Mouse (Mus musculus) heart, postnatal 0 days (tissue): Measurements from ENCODE around the gene Six1. TPM values are rescaled to one million over a fixed set of nuclear protein-coding genes. Genes with fewer than 3 reads are reported as not detected.
"Not testable (repeated sequence)": the region's sequence is repeated elsewhere in the genome, so short reads cannot be mapped to it uniquely, and the experiment has no call there.

Experiments used
- ATAC-seq: fragments of 200-750 bp; cut with Nextera tagmentation; 2 replicates; pipeline ENCODE4 v1.8.0; 2017; ENCODE audit warnings: low read depth, moderate number of reproducible peaks, moderate library complexity; ENCODE audit not compliant: insufficient read depth
- DNase-seq: peaks from one replicate; pipeline ENCODE4 v3.0.0-alpha.2; 2016; ENCODE audit warnings: low spot score
- H3K27ac ChIP-seq: fragments of 300-500 bp; sonication (generic); 2 replicates; pipeline ENCODE4 v1.5.1; 2014; ENCODE audit warnings: low read depth, mild to moderate bottlenecking
- H3K27me3 ChIP-seq: fragments of 300-500 bp; sonication (generic); 2 replicates; pipeline ENCODE4 v1.6.1; 2014; ENCODE audit warnings: low read length, mixed read lengths; ENCODE audit not compliant: control insufficient read depth, insufficient read depth
- H3K36me3 ChIP-seq: fragments of 300-500 bp; sonication (generic); replicated peaks from 2 replicates; pipeline ENCODE4 v1.6.1; 2014; ENCODE audit warnings: low read length, mixed read lengths; ENCODE audit not compliant: control insufficient read depth, insufficient read depth
- H3K4me1 ChIP-seq: fragments of 300-500 bp; sonication (generic); 2 replicates; pipeline ENCODE4 v1.6.1; 2014; ENCODE audit warnings: antibody characterized with exemption; ENCODE audit not compliant: control insufficient read depth, insufficient read depth
- H3K4me2 ChIP-seq: fragments of 300-500 bp; sonication (generic); 2 replicates; pipeline ENCODE4 v1.6.1; 2014; ENCODE audit warnings: low read depth, mild to moderate bottlenecking, low read length, moderate library complexity
- H3K4me3 ChIP-seq: fragments of 300-500 bp; sonication (generic); 2 replicates; pipeline ENCODE4 v1.5.1; 2014; ENCODE audit warnings: low read depth, low read length
- H3K9ac ChIP-seq: fragments of 300-500 bp; sonication (generic); replicated peaks from 2 replicates; pipeline ENCODE4 v1.6.1; 2014; ENCODE audit warnings: low read depth, low read length, mixed read lengths
- H3K9me3 ChIP-seq: fragments of 300-500 bp; sonication (generic); replicated peaks from 2 replicates; pipeline ENCODE4 v1.6.1; 2016; ENCODE audit warnings: low read length; ENCODE audit not compliant: control insufficient read depth
- CTCF ChIP-seq: IDR thresholded peaks from 2 replicates; pipeline ENCODE4 v1.5.1; 2016; ENCODE audit warnings: antibody characterized with exemption, control low read depth, low read depth
- EP300 ChIP-seq: IDR thresholded peaks from 2 replicates; pipeline ENCODE4 v1.6.1; 2016; ENCODE audit warnings: antibody characterized with exemption, low read depth
- WGBS: fragments of 180-500 bp; shearing (Covaris S2); extraction: QIAGEN DNeasy Blood & Tissue Kit; methylation state at CpG from one replicate; pipeline ENCODE4 v1.1.7; 2014; 5-methylcytosine and 5-hydroxymethylcytosine counted together
- polyA plus RNA-seq: library from polyadenylated mRNA; unstranded; fragments of >200 nt; fragmentation: Nextera tagmentation; extraction: Ambion mirVana; gene quantifications from 2 replicates; pipeline ENCODE4 v1.2.1, GENCODE M21; 2015
- total RNA-seq: library from RNA; depleted of rRNA; stranded (reverse); fragments of >200 nt; gene quantifications from 2 replicates; pipeline ENCODE4 v1.2.3, GENCODE M21; 2014; ENCODE audit warnings: low replicate concordance

The Six1 gene
- total and polyA plus RNA-seq, 2 experiments from 2014 or later = 0.38 TPM; not detected in 1

DNA sequence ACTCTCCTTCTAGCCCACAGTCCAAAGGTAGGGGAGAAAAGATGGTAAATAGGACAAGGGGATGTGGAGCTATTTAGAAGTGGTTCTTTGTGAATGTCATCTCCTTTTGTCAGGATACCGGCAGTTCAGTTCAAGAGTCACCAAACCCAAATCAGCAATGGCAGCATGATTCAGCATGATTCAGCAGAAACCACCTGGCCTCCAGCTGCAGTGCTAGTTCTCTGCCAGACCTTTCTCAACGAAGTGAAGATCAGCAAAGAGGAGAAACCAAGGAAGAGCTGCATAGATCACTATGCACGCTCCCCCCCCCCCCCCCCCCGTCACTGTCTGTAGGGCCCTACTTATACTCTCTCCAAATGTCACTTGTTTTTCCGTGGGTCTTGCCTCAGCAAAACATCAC lies 35.2 kb upstream of the Six1 start:
- no peak for ATAC-seq
- TF ChIP-seq CTCF (no peak), EP300 (no peak)
- WGBS = 55% methylated on average over 5 of the region's 5 CpGs
- Histone ChIP-seq H3K36me3 (no peaks in the 10 kb centered on the region), H3K4me1 (no peaks in the 10 kb centered on the region), H3K4me2 (no peak overlapping the region), H3K27me3 (no peaks in the 10 kb centered on the region), H3K27ac (no peak overlapping the region), H3K9me3 (no peaks in the 10 kb centered on the region), H3K9ac (no peak overlapping the region), H3K4me3 (no peak overlapping the region)
- DNase-seq = no peak

DNA sequence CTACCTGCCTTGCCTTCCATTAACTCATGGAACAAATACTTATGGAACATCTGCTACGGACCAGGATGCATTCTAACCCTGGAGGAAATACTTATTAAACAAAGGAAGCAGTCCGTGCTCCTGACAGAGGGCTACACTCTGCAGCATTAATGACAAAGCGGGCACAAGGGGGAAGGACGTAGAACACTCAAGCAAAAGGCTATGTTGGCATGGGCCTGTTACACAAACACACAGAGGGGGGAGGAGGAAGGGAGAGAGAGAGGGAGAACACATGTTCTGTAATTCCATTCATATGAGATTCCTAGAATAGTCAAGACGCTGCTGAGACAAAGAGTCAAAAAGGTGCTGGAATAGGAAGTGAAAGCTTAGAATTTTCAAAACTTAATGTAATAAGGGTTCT lies 34.8 kb upstream of the Six1 start:
- DNase-seq = no peak
- 67% methylated on average over 5 of the region's 5 CpGs for WGBS
- no peak overlapping the region for H3K4me3 ChIP-seq
- H3K36me3 ChIP-seq = no peaks in the 10 kb centered on the region
- H3K4me2 ChIP-seq = no peak overlapping the region
- no peaks in the 10 kb centered on the region for H3K9me3 ChIP-seq
- no peak overlapping the region for H3K27ac ChIP-seq
- H3K4me1 ChIP-seq = no peaks in the 10 kb centered on the region
- H3K27me3 ChIP-seq = no peaks in the 10 kb centered on the region
- no peak for ATAC-seq
- H3K9ac ChIP-seq = no peak overlapping the region
- TF ChIP-seq EP300 = no peak
- no peak for TF ChIP-seq CTCF

DNA sequence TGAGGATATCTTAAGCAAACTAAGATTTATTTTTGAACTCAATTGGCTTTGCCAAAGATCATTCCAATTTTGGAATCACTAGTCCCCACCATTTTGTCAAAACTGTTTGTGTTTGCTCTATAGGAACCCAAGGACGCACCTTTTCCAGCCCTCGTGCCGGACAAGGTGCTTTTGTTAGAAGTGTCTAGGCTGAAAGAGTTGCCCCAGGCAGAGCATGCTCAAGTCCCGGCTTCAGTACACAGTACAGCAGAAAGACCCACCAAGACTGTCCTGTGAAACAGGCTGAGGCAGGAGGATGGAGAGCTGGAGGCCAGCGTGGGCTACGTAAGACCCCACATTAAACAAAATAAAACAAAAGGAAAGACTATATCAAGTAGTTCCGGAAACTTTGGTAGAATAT lies 33.4 kb upstream of the Six1 start:
- Histone ChIP-seq H3K4me1 (no peaks in the 10 kb centered on the region), H3K9me3 (no peaks in the 10 kb centered on the region), H3K4me2 (no peak overlapping the region), H3K4me3 (no peak overlapping the region), H3K9ac (no peak overlapping the region), H3K36me3 (no peaks in the 10 kb centered on the region), H3K27me3 (no peaks in the 10 kb centered on the region), H3K27ac (no peak overlapping the region)
- ATAC-seq = no peak
- 88% methylated on average over 7 of the region's 7 CpGs for WGBS
- TF ChIP-seq CTCF = no peak
- DNase-seq = no peak

DNA sequence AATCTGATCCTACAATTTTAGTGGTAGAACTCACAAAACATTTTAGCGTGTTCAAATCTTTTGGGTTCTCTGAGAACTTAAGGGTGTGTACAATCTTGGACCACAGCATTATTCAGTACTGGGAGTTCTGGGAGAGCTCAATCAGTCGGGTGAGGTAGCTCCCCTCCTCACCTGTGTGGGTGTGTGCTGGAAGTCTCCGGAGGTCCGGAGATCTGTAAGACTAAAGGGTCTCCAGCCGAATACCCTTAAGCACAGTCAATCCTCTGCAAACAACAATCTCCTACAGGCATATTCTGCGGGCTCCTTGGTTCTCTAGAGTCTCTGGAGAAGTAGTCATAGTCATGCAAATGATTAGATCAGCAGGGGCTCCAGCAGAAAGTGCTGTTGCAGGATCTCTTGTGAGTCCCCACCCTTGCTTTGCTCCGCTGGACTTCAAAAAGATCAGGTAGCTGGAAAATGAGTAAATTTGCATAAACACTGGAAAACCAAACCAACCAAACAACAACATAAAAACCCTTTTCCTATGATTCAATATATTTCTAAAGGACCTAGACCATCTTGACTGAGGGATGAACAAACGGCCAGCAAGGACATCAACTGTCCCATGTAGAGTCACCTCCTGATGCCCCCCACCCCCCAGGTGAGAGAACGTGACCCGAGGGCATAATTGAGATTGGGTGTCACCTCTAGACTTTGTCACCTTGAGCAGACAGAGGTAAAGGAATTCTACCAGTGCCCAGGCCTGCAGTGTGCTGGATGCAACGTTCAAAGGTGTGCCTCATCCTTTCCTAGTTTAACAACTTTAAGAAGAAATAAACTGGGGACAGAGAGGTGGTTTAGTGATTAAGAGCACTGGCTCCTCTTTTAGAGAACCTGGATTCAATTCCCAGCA lies 32.3 kb upstream of the Six1 start:
- DNase-seq (no peak), ATAC-seq (no peak)
- Histone ChIP-seq H3K27ac (no peak overlapping the region), H3K4me3 (no peak overlapping the region), H3K9me3 (no peaks in the 10 kb centered on the region), H3K36me3 (no peaks in the 10 kb centered on the region), H3K27me3 (no peaks in the 10 kb centered on the region), H3K4me2 (no peak overlapping the region), H3K9ac (no peak overlapping the region), H3K4me1 (no peaks in the 10 kb centered on the region)
- WGBS = 28% methylated on average over 11 of the region's 11 CpGs
- TF ChIP-seq EP300 (no peak), CTCF (no peak)

DNA sequence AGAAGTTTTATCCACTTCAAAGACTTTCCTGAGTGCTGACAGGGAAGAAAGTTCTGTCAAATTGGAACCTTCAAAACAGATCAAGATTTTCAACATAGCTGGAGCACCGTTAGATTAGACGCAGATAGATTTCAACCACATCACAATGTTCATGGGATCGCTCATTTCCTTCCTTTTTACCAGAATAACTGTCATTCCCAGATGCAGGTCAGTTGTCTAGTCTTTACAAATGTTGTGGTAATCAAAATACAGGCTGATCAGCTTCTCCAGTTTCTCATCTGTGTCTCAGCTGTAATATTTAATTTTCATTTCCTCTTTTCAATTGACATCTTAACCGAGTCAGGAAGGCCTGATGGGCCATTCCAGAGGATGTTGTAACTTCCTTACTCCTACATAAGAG lies 30.1 kb upstream of the Six1 start:
- WGBS = 64% methylated on average over 4 of the region's 4 CpGs
- no peak for TF ChIP-seq EP300
- TF ChIP-seq CTCF = no peak

DNA sequence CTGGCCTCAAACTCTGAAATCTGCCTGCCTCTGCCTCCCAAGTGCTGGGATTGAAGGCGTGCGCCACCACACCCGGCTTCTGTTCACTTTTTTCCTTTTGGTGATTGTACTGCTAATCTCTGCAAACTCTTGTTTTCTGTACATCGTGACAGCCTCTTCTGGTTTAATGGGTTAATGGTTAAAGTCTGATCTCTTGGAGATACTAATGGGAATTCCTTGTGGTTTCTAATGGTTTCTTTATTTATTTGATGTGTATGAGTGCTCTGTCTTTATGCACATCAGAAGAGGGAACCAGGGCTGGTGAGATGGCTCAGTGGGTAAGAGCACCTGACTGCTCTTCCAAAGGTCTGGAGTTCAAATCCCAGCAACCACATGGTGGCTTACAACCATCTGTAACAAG lies 28.1 kb upstream of the Six1 start:
- H3K4me2 ChIP-seq, DNase-seq, H3K36me3 ChIP-seq, H3K27me3 ChIP-seq, ATAC-seq, H3K9me3 ChIP-seq, H3K27ac ChIP-seq, H3K4me1 ChIP-seq, H3K9ac ChIP-seq, H3K4me3 ChIP-seq: not testable (repeated sequence)
- 88% methylated on average over 4 of the region's 4 CpGs for WGBS

More for the DNA sequence above, 30.1 kb upstream of the Six1 start:
- H3K9me3 ChIP-seq = no peaks in the 10 kb centered on the region
- DNase-seq (no peak), ATAC-seq (no peak)
- H3K27me3 ChIP-seq = no peaks in the 10 kb centered on the region
- no peaks in the 10 kb centered on the region for H3K4me1 ChIP-seq
- no peak overlapping the region for H3K4me2 ChIP-seq
- no peak overlapping the region for H3K27ac ChIP-seq
- no peak overlapping the region for H3K9ac ChIP-seq
- no peaks in the 10 kb centered on the region for H3K36me3 ChIP-seq
- H3K4me3 ChIP-seq = no peak overlapping the region
